In genomic region chr4:138806160-138806559, GRCm38 (mm10) we compare ENCODE assay signal across 26 mouse cellular contexts. TPM values are rescaled to one million over a fixed set of nuclear protein-coding genes. Genes with fewer than 3 reads are reported as not detected.
DNase-seq lines count a peak whose midpoint lies in the region; TF ChIP-seq lines count a peak whose summit lies in the region.
"Had no signal": no experiment of that assay in that cellular context is flagged by ENCODE, and none has a peak within 500 bp of the region (broad histone marks: within the 10 kb centered on the region; RNA-seq: fewer than 3 reads in every experiment).

No protein-coding gene starts in this region.

- TF ChIP-seq POLR2A in testis, adult 2 months (IDR thresholded peaks at IDR 0.05; ENCODE audit: control insufficient read depth, low read depth, low read length) = no peak

- intact Hi-C loops in heart, postnatal 14 days (cut with DNase I) = no loop called here

- H3K4me3 ChIP-seq in testis, adult 2 months (ENCODE audit: control insufficient read depth, low read depth, low read length) = no peak overlapping the region
- H3K4me3 ChIP-seq: embryonic facial prominence, embryonic 13.5 days; embryonic facial prominence, embryonic 15.5 days; erythroblast, embryonic 14.5 days; forebrain, embryonic 13.5 days had no signal

- DNase-seq in heart, adult 11 months = peak; percentile 94
- no peak for DNase-seq in heart, postnatal 14 days
- no peak for DNase-seq in testis, postnatal 14 days (ENCODE audit: low spot score)
- DNase-seq in T-cell, adult 2 months (ENCODE audit: low spot score) = no peak
- DNase-seq: adrenal gland, adult 2 months; adrenal gland, postnatal 10 days; adrenal gland, postnatal 25 days; cerebellum, adult 11 months; cerebellum, adult 18-20 months; cerebellum, adult 8-10 months; cerebellum, adult 9-11 months; cerebellum, postnatal 14 days; cerebellum, postnatal 36 days; embryo, embryonic 11 days had no signal

- H3K36me3 ChIP-seq in testis, adult 2 months (ENCODE audit: control insufficient read depth, insufficient read depth, low read length) = no peaks in the 10 kb centered on the region
- H3K36me3 ChIP-seq: embryonic facial prominence, embryonic 13.5 days; embryonic facial prominence, embryonic 15.5 days had no signal

- no peak for TF ChIP-seq CTCF in testis, adult 2 months (IDR thresholded peaks at IDR 0.05; ENCODE audit: control insufficient read depth, insufficient read depth, insufficient replicate concordance, low read depth, low read length)

- H3K27ac ChIP-seq in testis, adult 2 months (ENCODE audit: control insufficient read depth, insufficient read depth, low read depth, low read length) = 0 out of 2 replicates have a peak overlapping the region, but pooled peaks have one; percentile 12
- H3K27ac ChIP-seq: embryonic facial prominence, embryonic 13.5 days; embryonic facial prominence, embryonic 15.5 days; forebrain, embryonic 13.5 days had no signal

- H3K4me1 ChIP-seq in testis, adult 2 months (ENCODE audit: control insufficient read depth, insufficient read depth, low read length) = no peaks in the 10 kb centered on the region
- H3K4me1 ChIP-seq: embryonic facial prominence, embryonic 13.5 days had no signal

- H3K27me3 ChIP-seq in testis, adult 2 months (ENCODE audit: control insufficient read depth, insufficient read depth, low read length) = no peaks in the 10 kb centered on the region
- H3K27me3 ChIP-seq: embryonic facial prominence, embryonic 13.5 days; embryonic facial prominence, embryonic 15.5 days; forebrain, embryonic 13.5 days had no signal

RNA-seq across cellular contexts. Expression of gene Pla2g2d, which starts 30.6 kb away (rescaled TPM):
- total RNA-seq in heart, postnatal 14 days (2021) = under 1 TPM in 1 of 2 experiments, not detected in 1; 0.17 TPM
- 0.36 and 0.38 TPM in 2 replicates for polyA plus RNA-seq in testis, adult 2 months (2012; rRNA removed)
- total RNA-seq: common myeloid progenitor, adult 5-6 weeks; ES-E14; MEL had no signal
- polyA plus RNA-seq: C2C12; erythroblast, embryonic 14.5 days; forebrain, embryonic 11.5 days had no signal

RNA-seq across cellular contexts. Expression of gene Pla2g2f, which starts 48.7 kb away (rescaled TPM):
- total RNA-seq in heart, postnatal 14 days (2021) = under 1 TPM; 0.20 to 0.36 TPM
- polyA plus RNA-seq in testis, adult 2 months (2012; rRNA removed) = not detected in 2 replicates
- total RNA-seq: common myeloid progenitor, adult 5-6 weeks; MEL had no signal
- polyA plus RNA-seq: C2C12; embryonic facial prominence, embryonic 11.5 days; erythroblast, embryonic 14.5 days; forebrain, embryonic 13.5 days; forebrain, embryonic 16.5 days had no signal

RNA-seq across cellular contexts. Expression of gene Pla2g5, which starts 57.1 kb away (rescaled TPM):
- 10 to 100 TPM; 22.4 to 30.4 TPM for total RNA-seq in heart, postnatal 14 days (2021)
- polyA plus RNA-seq in testis, adult 2 months (2012; rRNA removed) = 10.3 and 14.3 TPM in 2 replicates
- total RNA-seq: common myeloid progenitor, adult 5-6 weeks; MEL had no signal
- polyA plus RNA-seq: erythroblast, embryonic 14.5 days had no signal
